Mouse (Mus musculus) cerebellum, postnatal 36 days (tissue): ENCODE data around the gene Nfam1.
"Not testable (repeated sequence)": the region's sequence is repeated elsewhere in the genome, so short reads cannot be mapped to it uniquely, and the experiment has no call there.

Experiments used
- DNase-seq, 2 experiments: peaks; one replicate each; pipeline ENCODE4 v3.0.0; 2021 to 2022; ENCODE audit warnings: mixed read lengths in 2 of 2

Nfam1 gene

DNA sequence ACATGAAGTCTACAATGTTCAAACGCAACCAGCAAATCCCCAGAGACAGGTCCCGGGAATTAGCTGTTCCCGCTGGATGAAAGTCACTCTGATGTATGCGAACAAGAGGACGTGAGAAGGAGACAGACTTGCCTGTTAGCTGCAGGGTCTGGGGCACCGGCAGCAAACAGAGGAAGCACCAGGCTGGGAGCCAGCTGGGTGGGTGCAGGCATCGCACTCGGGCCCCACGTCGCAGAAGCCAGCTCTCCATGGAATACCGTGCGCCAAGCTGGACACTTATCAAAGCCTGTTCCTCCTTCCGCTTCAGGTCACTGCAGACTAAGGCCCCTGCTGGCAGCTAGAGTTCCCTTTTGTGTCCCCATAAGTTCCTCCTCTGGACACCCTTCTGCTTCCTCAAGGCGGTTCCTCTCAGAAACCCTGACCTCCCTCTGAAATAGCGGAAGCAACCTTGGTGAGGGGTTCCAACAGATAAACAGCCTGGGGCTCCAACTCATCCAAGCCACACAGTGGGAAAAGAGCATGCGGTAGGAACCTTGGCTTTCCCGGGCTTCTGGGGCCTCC is at the start of gene Nfam1:
Gene Nfam1, minus strand, starts transcription at position 326 of the 561 bp plus-strand sequence.
- no peak for DNase-seq

GRCm38 (mm10) chr15:83075607-83076525 is 42.8 kb upstream of the Nfam1 start:
- DNase-seq = no peak

DNA sequence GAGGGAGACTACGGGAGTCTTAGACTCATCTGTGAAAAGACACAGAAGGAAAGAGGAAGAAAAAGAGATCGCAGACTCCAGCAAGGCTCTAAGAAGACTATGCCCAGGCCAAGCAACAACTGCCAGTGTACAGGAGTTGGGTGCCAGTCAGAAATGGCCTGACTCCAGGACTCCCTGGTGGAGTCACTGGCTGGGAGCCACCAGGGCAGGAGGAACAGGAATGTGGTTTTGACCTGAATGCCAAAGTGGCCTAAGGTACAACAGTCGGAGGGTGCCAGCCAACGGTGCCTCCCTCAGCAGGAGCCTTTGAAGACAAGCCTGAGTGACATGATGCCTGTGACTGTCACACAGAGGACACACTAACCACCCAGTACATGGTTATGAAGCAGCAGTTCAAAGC is 41.1 kb upstream of the Nfam1 start:
- peak; percentile 13 to 14 for DNase-seq

- no peak for DNase-seq
Measured at GRCm38 (mm10) chr15:83071752-83072151, 38.6 kb upstream of the Nfam1 start.

GRCm38 (mm10) chr15:83070942-83071341 is 37.8 kb upstream of the Nfam1 start:
- no peak for DNase-seq

DNA sequence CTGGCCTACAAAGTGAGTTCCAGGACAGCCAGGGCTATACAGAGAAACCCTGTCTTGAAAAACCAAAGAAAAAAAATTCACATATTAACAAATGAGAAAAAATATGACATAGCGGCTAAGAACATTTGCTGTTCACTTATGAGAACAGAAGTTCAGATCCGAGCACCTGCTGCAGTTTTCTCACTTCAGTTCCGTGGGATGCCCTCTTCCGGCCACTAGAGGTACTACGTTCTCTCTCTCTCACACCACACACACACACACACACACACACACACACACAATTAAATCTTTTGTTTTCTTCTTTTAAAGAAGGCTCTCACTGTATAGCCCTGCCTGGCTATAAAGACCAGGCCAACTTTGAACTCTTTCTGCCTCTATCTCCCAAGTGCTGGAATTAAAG is 35.2 kb upstream of the Nfam1 start:
- no peak for DNase-seq

DNA sequence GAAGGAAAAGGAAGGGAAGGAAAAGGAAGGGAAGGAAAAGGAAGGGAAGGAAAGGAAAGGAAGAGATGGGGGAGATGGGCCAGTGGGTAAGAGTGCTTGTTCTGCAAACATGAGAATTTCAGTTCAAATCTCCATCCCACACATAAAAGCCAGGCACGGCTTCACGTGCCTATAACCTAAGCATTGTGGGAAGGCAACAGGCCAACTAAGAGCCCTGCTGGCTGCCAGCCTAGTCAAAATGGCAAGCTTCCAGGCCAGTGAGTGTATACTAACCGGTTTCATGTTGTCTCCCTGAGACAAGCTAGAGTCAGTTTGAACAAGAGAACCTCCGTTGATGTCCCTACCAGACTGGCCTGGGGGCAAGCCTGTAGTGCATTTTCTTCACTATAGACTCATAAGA is 32.4 kb upstream of the Nfam1 start:
- peak; percentile 50 to 54 for DNase-seq

GRCm38 (mm10) chr15:83062582-83062981 is 29.5 kb upstream of the Nfam1 start:
- DNase-seq = not testable (repeated sequence)

GRCm38 (mm10) chr15:83061689-83062088 is 28.6 kb upstream of the Nfam1 start:
- no peak for DNase-seq

GRCm38 (mm10) chr15:83059233-83059660 is 26.1 kb upstream of the Nfam1 start:
- no peak for DNase-seq

DNA sequence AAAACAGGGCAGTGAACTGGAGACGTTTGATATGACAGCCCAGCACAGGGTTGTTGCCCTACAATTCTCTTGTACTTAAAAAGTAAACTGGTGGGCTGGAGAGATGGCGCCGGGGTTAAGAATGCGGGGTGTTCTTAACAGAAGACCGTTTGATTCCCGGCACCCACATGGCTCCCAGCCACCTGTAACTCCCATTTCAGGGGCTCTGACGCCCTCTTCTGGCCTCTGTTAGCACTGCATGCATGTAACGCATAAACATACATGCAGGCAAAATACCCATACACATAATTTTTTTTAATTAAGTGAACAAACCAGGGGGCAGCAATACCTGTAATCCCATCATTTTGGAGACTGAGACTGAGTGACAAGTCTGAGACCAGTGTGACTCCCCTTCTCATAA is 24.4 kb upstream of the Nfam1 start:
- no peak for DNase-seq

GRCm38 (mm10) chr15:83056378-83057083 is 23.4 kb upstream of the Nfam1 start:
- peak in 1 of 2 experiments; percentile 19 for DNase-seq

DNA sequence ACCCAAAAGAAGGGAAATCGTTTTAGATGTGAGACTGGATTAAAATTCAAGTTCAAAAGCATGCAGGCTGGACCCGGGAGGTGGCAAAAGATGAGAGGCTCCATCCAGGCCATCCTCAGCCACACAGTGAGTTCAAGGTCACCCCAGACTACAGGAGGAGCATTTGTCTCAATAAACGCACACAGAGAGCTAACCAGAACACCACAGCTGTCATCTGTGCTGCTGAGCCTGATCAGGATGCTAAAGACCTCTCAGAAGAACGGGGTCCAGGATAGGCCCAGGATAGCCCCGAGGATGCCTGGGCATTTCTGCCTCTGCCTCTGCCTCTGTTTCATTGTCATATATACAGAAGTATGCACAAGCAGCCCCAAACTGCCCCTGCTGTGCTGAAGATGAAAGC is 22.5 kb upstream of the Nfam1 start:
- DNase-seq = no peak

GRCm38 (mm10) chr15:83053261-83053660 is 20.2 kb upstream of the Nfam1 start:
- no peak for DNase-seq

GRCm38 (mm10) chr15:83052341-83053104 is 19.4 kb upstream of the Nfam1 start:
- DNase-seq = no peak

DNA sequence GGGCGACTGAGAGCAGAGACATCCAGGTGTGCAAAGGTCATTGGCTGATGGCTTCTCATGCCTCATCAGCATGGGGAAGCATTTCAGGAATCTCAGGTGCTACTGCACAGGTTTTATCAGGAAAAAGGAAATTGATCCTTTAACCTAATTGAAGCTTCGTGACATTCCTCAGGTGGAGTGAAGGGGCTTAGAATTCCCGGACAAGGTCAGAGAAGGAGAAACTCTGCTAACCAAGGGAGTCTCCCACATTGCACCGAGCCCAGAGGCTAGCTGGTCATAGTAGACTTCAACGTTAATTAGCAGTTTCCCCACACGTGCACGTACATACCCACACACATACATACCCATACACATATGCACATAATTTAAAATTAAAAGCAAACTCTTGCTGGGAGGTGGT is 13.6 kb upstream of the Nfam1 start:
- DNase-seq = no peak

GRCm38 (mm10) chr15:83046308-83046707 is 13.2 kb upstream of the Nfam1 start:
- DNase-seq = no peak

DNA sequence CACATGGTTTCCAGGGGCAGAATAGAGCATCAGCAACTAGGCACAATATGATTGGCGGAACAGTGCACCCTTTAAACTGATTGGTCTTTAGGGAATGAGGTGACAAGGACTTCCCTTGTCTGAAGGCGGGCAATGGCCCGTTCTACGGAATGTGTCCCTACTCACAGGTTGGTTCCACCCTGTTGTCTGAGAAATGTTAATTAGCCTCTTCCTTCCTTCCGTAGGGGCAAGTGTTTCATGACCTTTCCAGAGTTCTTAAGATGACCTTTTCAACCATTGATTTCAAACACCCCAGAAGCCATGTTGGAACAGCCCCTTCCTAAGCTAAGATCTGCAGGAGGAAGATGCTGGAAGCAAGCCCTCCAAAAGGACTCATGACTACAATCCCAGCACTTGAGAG is 12.5 kb upstream of the Nfam1 start:
- not testable (repeated sequence) for DNase-seq

DNA sequence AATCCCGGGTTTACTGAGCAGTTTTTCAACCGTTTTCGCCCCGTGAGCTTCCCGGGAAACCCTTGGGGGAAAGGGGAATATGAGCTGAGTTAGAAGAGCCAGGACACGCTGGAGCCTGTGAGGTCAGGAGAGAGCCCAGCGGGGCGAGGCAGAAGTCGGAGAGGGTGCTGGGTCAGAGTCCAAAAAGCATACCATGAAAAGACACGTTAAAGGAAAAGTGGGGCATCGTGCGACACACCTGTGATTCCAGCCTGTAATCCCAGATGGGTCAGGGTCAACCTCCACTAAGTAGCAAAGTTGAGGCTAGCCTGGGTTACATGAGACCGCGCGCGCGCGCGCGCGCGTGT is 10.2 kb upstream of the Nfam1 start:
- DNase-seq = no peak

- DNase-seq = no peak
Measured at GRCm38 (mm10) chr15:83042655-83043361, 9.7 kb upstream of the Nfam1 start.

- DNase-seq = no peak
Measured at GRCm38 (mm10) chr15:83040156-83040555, 7.0 kb upstream of the Nfam1 start.

GRCm38 (mm10) chr15:83038812-83039211 is 5.7 kb upstream of the Nfam1 start:
- no peak for DNase-seq
